Mouse (Mus musculus) stomach, embryonic 14.5 days (tissue): ENCODE data around the gene Spdye4c. TPM values are rescaled to one million over a fixed set of nuclear protein-coding genes. Genes with fewer than 3 reads are reported as not detected.

ENCODE experiments used
- ATAC-seq: fragments of 200-750 bp; cut with Nextera tagmentation; 2 replicates; pipeline ENCODE4 v1.8.0; 2017; ENCODE audit warnings: low read depth, moderate TSS enrichment; ENCODE audit not compliant: insufficient number of reproducible peaks, insufficient read depth, low FRiP score
- H3K27ac ChIP-seq: fragments of 300-500 bp; sonication (generic); 2 replicates; pipeline ENCODE4 v1.5.1; 2014; ENCODE audit warnings: mild to moderate bottlenecking, low read length, moderate library complexity, mixed read lengths
- H3K27me3 ChIP-seq: fragments of 300-500 bp; sonication (generic); 2 replicates; pipeline ENCODE4 v1.6.1; 2014; ENCODE audit warnings: low read length, control low read depth, mixed read lengths; ENCODE audit not compliant: control insufficient read depth, insufficient read depth
- H3K36me3 ChIP-seq: fragments of 300-500 bp; sonication (generic); 2 replicates; pipeline ENCODE4 v1.6.1; 2014; ENCODE audit warnings: mild to moderate bottlenecking, control low read depth, low read length, moderate library complexity, mixed read lengths; ENCODE audit not compliant: control insufficient read depth, insufficient read depth
- H3K4me1 ChIP-seq: fragments of 300-500 bp; sonication (generic); 2 replicates; pipeline ENCODE4 v1.6.1; 2014; ENCODE audit warnings: low read length, control low read depth, mixed read lengths; ENCODE audit not compliant: control insufficient read depth, insufficient read depth
- H3K4me2 ChIP-seq: fragments of 300-500 bp; sonication (generic); replicated peaks from 2 replicates; pipeline ENCODE4 v1.6.1; 2014; ENCODE audit warnings: low read depth, low read length, control low read depth
- H3K4me3 ChIP-seq: fragments of 300-500 bp; sonication (generic); 2 replicates; pipeline ENCODE4 v1.5.1; 2014; ENCODE audit warnings: low read depth, low read length, control low read depth
- H3K9ac ChIP-seq: fragments of 300-500 bp; sonication (generic); replicated peaks from 2 replicates; pipeline ENCODE4 v1.6.1; 2014; ENCODE audit warnings: low read depth, mild to moderate bottlenecking, control low read depth, low read length, moderate library complexity, mixed read lengths
- H3K9me3 ChIP-seq: fragments of 300-500 bp; sonication (generic); 2 replicates; pipeline ENCODE4 v1.6.1; 2016; ENCODE audit warnings: low read depth, low read length, control low read depth; ENCODE audit not compliant: control insufficient read depth
- WGBS: fragments of 180-500 bp; shearing (Covaris S2); extraction: QIAGEN DNeasy Blood & Tissue Kit; methylation state at CpG from one replicate; pipeline ENCODE4 v1.1.7; 2014; 5-methylcytosine and 5-hydroxymethylcytosine counted together
- polyA plus RNA-seq: library from polyadenylated mRNA; unstranded; fragments of >200 nt; fragmentation: Nextera tagmentation; extraction: Ambion mirVana; gene quantifications from 2 replicates; pipeline ENCODE4 v1.2.1, GENCODE M21; 2014

The Spdye4c gene
- polyA plus RNA-seq, 1 experiment from 2014 or later, result not detected

- Histone ChIP-seq H3K4me2 (no peak overlapping the region), H3K27ac (no peak overlapping the region), H3K9me3 (no peaks in the 10 kb centered on the region), H3K27me3 (no peaks in the 10 kb centered on the region), H3K9ac (no peak overlapping the region), H3K4me1 (peaks cover 25% of the 10 kb centered on the region; the same call in 1 of the 2 replicates), H3K36me3 (no peaks in the 10 kb centered on the region), H3K4me3 (no peak overlapping the region)
- no peak for ATAC-seq
- WGBS, result 80% methylated on average over 8 of the region's 8 CpGs
Measured at GRCm38 (mm10) chr2:128552080-128552791, 38.8 kb upstream of the Spdye4c start.

DNA sequence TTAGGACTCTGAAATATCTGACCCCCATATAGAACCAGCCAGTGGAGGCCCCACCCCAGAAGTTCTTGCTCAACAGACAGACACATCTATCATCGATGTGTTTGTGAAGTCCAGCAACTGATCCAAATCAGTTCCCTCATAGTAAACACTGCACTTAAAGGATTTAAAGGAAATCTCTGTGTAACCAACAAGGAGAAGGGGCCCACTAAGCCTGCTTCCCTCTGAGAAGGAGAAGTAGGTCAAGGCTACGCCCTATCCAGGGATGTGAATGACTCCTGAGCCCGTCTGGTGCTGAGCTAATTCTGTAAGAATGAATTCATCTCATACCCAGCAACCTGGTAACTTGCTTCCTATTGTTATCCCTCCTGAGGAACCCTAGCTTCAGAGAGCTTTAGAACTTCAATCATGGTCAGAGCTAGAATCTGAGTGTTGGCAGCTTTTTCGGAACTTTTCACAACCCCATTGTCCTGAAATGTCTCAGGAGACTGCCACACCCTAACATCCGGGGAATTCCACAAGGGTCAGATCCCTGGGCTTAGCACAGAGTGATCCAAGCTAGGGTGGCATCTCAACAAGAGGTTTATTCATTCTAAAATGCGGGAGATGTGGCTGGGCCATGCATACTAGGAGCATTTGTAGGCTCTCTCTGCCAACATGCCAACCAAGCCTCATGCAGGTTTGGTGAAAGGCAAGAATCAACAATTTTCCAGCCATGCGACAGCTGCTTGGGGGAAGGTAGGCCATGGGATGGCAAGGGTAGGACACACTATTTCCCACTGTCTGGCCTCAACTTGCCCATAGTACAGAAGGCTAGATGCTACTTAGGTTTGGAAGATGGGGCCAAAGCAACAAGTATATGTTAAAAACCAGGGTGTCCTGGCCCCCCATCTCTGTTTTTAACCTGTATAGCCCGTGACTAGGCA, 38.0 kb upstream of the Spdye4c start:
- Histone ChIP-seq H3K27me3 (no peaks in the 10 kb centered on the region), H3K9ac (no peak overlapping the region), H3K36me3 (no peaks in the 10 kb centered on the region), H3K9me3 (no peaks in the 10 kb centered on the region), H3K4me3 (no peak overlapping the region), H3K4me2 (no peak overlapping the region), H3K27ac (no peak overlapping the region), H3K4me1 (peaks cover 18% of the 10 kb centered on the region; the same call in 1 of the 2 replicates)
- WGBS, result 79% methylated on average over 8 of the region's 8 CpGs
- no peak for ATAC-seq

DNA sequence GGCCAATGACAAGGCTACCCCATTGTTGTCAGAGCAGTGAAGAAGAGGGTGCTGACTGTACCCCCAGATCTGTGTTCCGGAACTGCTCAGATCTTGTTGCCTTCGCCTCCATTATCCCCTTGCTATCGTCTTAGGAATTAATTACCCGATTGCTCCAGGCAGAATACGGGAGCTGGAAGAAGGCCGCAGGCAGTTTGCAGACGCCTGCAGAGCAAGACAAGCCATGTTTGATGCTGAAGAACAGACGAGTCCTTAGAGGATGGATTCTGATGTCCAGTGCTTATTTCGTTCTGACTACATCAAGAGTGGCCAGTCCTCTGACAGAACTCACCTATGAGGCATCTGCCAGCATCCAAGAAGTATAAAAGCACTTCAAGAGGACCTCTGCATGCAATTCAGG, 35.9 kb upstream of the Spdye4c start:
- no peak for ATAC-seq
- H3K9ac ChIP-seq, result no peak overlapping the region

DNA sequence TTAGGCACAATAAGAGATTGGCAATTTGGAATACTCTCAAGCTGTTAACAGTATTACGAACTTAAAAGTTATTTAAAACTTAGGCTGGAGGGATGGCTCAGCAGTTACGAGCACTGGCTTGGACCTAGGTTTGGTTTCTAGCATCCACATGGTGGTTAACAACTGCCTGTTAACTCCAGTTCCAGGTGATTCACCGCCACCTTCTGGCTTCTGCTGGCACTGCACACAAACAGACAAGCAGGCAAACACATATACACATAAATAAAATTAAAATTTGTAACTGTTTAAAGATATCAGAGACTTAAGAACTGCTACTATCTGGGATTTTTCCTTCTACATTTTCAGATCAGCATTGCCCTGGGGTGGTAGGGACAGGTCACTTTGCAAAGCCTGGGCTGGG, 26.8 kb upstream of the Spdye4c start:
- H3K4me2 ChIP-seq, result no peak overlapping the region
- no peak overlapping the region for H3K9ac ChIP-seq
- H3K4me1 ChIP-seq, result peaks cover 11% of the 10 kb centered on the region; the same call in 1 of the 2 replicates
- H3K27me3 ChIP-seq, result no peaks in the 10 kb centered on the region
- no peak overlapping the region for H3K4me3 ChIP-seq
- H3K27ac ChIP-seq, result no peak overlapping the region
- 90% methylated on average over 3 of the region's 3 CpGs for WGBS
- H3K36me3 ChIP-seq, result no peaks in the 10 kb centered on the region
- no peaks in the 10 kb centered on the region for H3K9me3 ChIP-seq
- ATAC-seq, result no peak

More for the DNA sequence above, 35.9 kb upstream of the Spdye4c start:
- Histone ChIP-seq H3K4me2 (no peak overlapping the region), H3K4me3 (no peak overlapping the region), H3K4me1 (peaks cover 7% of the 10 kb centered on the region; the same call in 1 of the 2 replicates), H3K9me3 (no peaks in the 10 kb centered on the region), H3K36me3 (no peaks in the 10 kb centered on the region), H3K27ac (no peak overlapping the region), H3K27me3 (no peaks in the 10 kb centered on the region)
- WGBS, result 87% methylated on average over 9 of the region's 9 CpGs

DNA sequence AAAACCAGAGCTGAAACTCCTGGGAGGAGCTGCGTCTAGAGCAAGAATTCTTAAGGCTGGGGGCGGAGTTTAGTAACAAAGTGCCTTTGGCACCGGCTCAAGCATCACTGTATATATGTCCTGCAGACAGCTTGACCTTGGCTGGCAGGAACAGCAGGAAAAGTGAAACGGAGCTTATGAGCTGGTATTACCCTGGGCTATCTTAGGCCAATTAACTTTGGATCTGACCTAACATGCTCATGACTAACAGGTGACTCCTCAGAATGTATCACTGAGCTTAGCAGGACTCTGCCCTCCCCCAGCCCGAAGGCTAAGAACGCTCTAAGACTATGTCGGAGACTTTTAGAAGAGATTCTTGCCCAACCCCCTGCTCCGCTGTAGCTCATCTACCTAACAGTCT, 25.1 kb upstream of the Spdye4c start:
- Histone ChIP-seq H3K27ac (peak overlapping the region; percentile 1; the same call in 1 of the 2 replicates), H3K9me3 (no peaks in the 10 kb centered on the region), H3K36me3 (no peaks in the 10 kb centered on the region), H3K4me2 (no peak overlapping the region), H3K4me3 (no peak overlapping the region), H3K9ac (no peak overlapping the region), H3K4me1 (peaks cover 11% of the 10 kb centered on the region; the same call in 1 of the 2 replicates), H3K27me3 (no peaks in the 10 kb centered on the region)
- 30% methylated on average over 8 of the region's 8 CpGs for WGBS
- no peak; the same call in 1 of the 2 replicates for ATAC-seq

DNA sequence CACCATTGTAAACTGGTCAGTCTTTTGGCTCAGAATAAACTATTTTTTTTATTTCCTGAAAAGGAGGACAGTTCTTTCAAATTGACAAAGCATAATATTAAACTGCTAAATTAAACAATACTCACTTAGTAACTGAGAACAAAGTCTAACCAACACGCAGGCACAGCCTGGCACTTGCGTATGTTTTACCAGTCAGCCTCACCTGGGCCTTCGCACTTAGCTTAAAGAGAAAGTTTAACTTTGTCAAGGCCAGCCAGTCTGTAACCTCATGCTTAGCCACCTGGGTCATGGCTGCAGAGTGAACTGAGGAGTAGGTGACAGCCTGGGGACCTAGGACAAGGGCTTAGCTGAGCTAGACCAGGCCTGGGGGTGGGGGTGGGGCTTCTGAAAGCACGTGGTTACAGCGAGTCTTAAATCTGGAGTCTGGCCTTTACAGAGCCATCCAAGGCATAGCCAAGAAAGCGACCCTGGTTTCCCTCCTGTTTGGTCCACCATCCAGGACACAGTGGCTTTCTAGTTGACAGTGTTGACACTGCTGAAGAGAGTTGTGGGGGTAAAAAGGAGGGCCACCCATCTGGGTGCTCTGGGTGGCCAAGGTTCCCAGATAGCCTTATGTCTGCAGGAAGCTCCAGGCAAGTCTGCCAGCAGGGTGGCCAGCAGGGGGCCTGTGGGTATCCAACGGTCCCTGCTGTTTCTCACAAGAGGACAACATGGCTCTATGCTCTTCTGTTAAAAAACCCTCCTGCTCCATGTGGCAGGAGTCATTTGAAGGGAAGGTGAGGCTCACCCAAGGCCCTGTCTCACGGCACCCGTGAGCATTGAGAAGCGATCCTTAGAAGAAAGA, 24.5 kb upstream of the Spdye4c start:
- peaks cover 11% of the 10 kb centered on the region; the same call in 1 of the 2 replicates for H3K4me1 ChIP-seq
- 61% methylated on average over 10 of the region's 10 CpGs for WGBS

DNA sequence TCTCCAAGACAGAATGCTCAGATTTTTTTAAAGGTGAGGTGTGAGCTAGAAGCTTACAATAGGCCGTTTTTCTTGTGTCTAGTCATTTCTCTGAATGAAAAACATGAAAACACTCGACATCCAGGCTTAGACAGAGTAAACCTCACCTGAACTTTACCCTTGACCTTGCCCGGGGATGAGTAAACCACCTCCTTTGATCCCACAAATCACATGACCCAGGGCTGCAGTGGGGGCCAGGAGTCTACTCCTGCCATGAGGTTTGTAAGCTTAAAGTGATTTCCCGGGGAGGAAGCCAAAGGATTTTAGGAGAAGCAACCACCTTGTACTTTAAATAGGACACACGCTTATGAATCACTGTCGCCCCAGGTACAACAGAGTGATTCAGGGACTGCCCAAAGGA, 23.0 kb upstream of the Spdye4c start:
- no peaks in the 10 kb centered on the region for H3K36me3 ChIP-seq
- no peak overlapping the region for H3K27ac ChIP-seq
- H3K4me2 ChIP-seq, result no peak overlapping the region
- no peaks in the 10 kb centered on the region for H3K27me3 ChIP-seq
- ATAC-seq, result no peak
- H3K9me3 ChIP-seq, result no peaks in the 10 kb centered on the region
- peaks cover 11% of the 10 kb centered on the region; the same call in 1 of the 2 replicates for H3K4me1 ChIP-seq
- H3K9ac ChIP-seq, result no peak overlapping the region
- H3K4me3 ChIP-seq, result no peak overlapping the region
- 37% methylated on average over 6 of the region's 6 CpGs for WGBS

More for the DNA sequence above, 24.5 kb upstream of the Spdye4c start:
- Histone ChIP-seq H3K4me2 (no peak overlapping the region), H3K9ac (no peak overlapping the region), H3K27me3 (no peaks in the 10 kb centered on the region), H3K9me3 (no peaks in the 10 kb centered on the region), H3K4me3 (no peak overlapping the region), H3K27ac (no peak overlapping the region; the same call in 1 of the 2 replicates), H3K36me3 (no peaks in the 10 kb centered on the region)
- ATAC-seq, result no peak

- H3K9ac ChIP-seq, result no peak overlapping the region
- peaks cover 11% of the 10 kb centered on the region; the same call in 1 of the 2 replicates for H3K4me1 ChIP-seq
- no peak overlapping the region for H3K27ac ChIP-seq
- 31% methylated on average over 4 of the region's 4 CpGs for WGBS
- H3K4me2 ChIP-seq, result no peak overlapping the region
- no peaks in the 10 kb centered on the region for H3K27me3 ChIP-seq
- no peak overlapping the region for H3K4me3 ChIP-seq
- ATAC-seq, result no peak
- no peaks in the 10 kb centered on the region for H3K36me3 ChIP-seq
- H3K9me3 ChIP-seq, result no peaks in the 10 kb centered on the region
Measured at GRCm38 (mm10) chr2:128568490-128568889, 22.5 kb upstream of the Spdye4c start.
